Mouse (Mus musculus) intestine, postnatal 0 days (tissue): ENCODE data around the gene AI661453. TPM values are rescaled to one million over a fixed set of nuclear protein-coding genes. Genes with fewer than 3 reads are reported as not detected.
"Not testable (repeated sequence)": the region's sequence is repeated elsewhere in the genome, so short reads cannot be mapped to it uniquely, and the experiment has no call there.

Experiments used
- ATAC-seq: fragments of 200-750 bp; cut with Nextera tagmentation; 2 replicates; pipeline ENCODE4 v1.8.0; 2017; ENCODE audit warnings: mild to moderate bottlenecking, moderate TSS enrichment, moderate library complexity
- H3K27ac ChIP-seq: fragments of 300-500 bp; sonication (generic); 2 replicates; pipeline ENCODE4 v1.5.1; 2014; ENCODE audit warnings: mild to moderate bottlenecking, low read depth, low read length, moderate library complexity
- H3K27me3 ChIP-seq: fragments of 300-500 bp; sonication (generic); replicated peaks from 2 replicates; pipeline ENCODE4 v1.6.1; 2014; ENCODE audit warnings: low read length, mixed read lengths; ENCODE audit not compliant: control insufficient read depth, insufficient read depth
- H3K36me3 ChIP-seq: fragments of 300-500 bp; sonication (generic); 2 replicates; pipeline ENCODE4 v1.6.1; 2014; ENCODE audit warnings: mild to moderate bottlenecking, moderate library complexity; ENCODE audit not compliant: control insufficient read depth, insufficient read depth
- H3K4me1 ChIP-seq: fragments of 300-500 bp; sonication (generic); replicated peaks from 2 replicates; pipeline ENCODE4 v1.6.1; 2014; ENCODE audit warnings: antibody characterized with exemption, low read length, mixed read lengths; ENCODE audit not compliant: control insufficient read depth, insufficient read depth
- H3K4me2 ChIP-seq: fragments of 300-500 bp; sonication (generic); replicated peaks from 2 replicates; pipeline ENCODE4 v1.6.1; 2014; ENCODE audit warnings: low read depth, mild to moderate bottlenecking, moderate library complexity
- H3K4me3 ChIP-seq: fragments of 300-500 bp; sonication (generic); 2 replicates; pipeline ENCODE4 v1.5.1; 2014; ENCODE audit warnings: low read depth, low read length
- H3K9ac ChIP-seq: fragments of 300-500 bp; sonication (generic); 2 replicates; pipeline ENCODE4 v1.6.1; 2014; ENCODE audit warnings: mild to moderate bottlenecking, low read depth, low read length
- H3K9me3 ChIP-seq: fragments of 300-500 bp; sonication (generic); 2 replicates; pipeline ENCODE4 v1.6.1; 2016; ENCODE audit warnings: mixed run types; ENCODE audit not compliant: control insufficient read depth
- CTCF ChIP-seq: sonication (generic); IDR thresholded peaks from 2 replicates; pipeline ENCODE4 v1.5.1; 2016; ENCODE audit warnings: low read depth, mild to moderate bottlenecking, control low read depth, antibody characterized with exemption, moderate library complexity
- WGBS: fragments of 180-500 bp; shearing (Covaris S2); extraction: QIAGEN DNeasy Blood & Tissue Kit; methylation state at CpG from one replicate; pipeline ENCODE4 v1.1.7; 2014; 5-methylcytosine and 5-hydroxymethylcytosine counted together
- polyA plus RNA-seq: library from polyadenylated mRNA; unstranded; fragments of >200 nt; fragmentation: Nextera tagmentation; extraction: Ambion mirVana; gene quantifications from 2 replicates; pipeline ENCODE4 v1.2.1, GENCODE M21; 2015

AI661453 gene
- polyA plus RNA-seq, 1 experiment from 2014 or later: 6.1 TPM

DNA sequence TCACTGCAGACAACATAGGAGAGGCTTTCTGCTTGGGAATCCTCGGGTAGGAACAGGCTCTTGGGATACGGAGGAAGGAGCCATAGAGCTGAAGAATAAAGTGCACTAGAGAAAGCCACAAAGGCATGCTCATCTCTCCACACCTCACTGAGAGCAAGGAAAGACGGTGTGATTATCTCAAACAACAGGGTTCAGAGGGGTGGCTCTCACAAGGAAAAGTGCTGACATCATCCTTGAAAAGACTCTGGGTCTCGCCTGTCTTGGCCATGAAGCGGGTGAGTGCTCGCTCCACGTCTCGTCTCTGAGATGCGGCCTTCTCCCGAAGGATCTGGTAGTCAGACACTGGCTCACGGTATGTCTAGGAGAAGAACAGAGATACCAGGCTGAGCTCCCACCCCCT lies 57.7 kb downstream of the AI661453 start:
- ATAC-seq: no peak
- Histone ChIP-seq H3K4me1 (no peaks in the 10 kb centered on the region), H3K36me3 (peaks cover 93% of the 10 kb centered on the region), H3K4me3 (no peak overlapping the region), H3K9ac (no peak overlapping the region), H3K9me3 (no peaks in the 10 kb centered on the region), H3K4me2 (no peak overlapping the region), H3K27me3 (no peaks in the 10 kb centered on the region), H3K27ac (peak overlapping the region; percentile 46; the same call in 1 of the 2 replicates)
- no peak for TF ChIP-seq CTCF
- 80% methylated on average over 11 of the region's 11 CpGs for WGBS

DNA sequence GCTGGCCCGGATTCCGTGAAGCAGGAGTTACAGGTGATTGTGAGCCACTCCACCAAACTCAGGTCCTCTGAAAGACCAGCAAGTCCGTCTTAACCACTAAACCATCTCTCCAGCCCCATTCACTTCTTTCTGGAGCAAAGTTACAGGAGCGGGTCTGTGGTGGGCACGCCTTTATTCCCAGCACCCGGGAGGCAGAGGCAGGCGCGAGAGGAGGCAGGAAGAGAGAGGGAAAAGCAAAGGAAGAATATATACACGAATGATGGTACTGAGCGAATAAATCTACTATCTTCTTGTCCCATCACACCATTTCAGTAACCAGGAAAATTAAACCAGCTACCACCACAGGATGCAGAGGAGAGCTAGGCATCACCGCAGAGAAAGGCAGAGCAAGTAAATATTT lies 65.1 kb downstream of the AI661453 start:
- ATAC-seq: no peak; the same call in 1 of the 2 replicates
- WGBS: 5% methylated on average over 11 of the region's 11 CpGs
- H3K36me3 ChIP-seq: peaks cover 26% of the 10 kb centered on the region; the same call in 1 of the 2 replicates
- H3K9me3 ChIP-seq: no peaks in the 10 kb centered on the region
- peak overlapping the region; percentile 70 for H3K4me2 ChIP-seq
- peak overlapping the region; percentile 79 for H3K27ac ChIP-seq
- no peak for TF ChIP-seq CTCF
- H3K4me1 ChIP-seq: peaks cover 4% of the 10 kb centered on the region; the same call in 1 of the 2 replicates
- no peaks in the 10 kb centered on the region for H3K27me3 ChIP-seq
- peak overlapping the region; percentile 75 for H3K9ac ChIP-seq
- peak overlapping the region; percentile 66 for H3K4me3 ChIP-seq

DNA sequence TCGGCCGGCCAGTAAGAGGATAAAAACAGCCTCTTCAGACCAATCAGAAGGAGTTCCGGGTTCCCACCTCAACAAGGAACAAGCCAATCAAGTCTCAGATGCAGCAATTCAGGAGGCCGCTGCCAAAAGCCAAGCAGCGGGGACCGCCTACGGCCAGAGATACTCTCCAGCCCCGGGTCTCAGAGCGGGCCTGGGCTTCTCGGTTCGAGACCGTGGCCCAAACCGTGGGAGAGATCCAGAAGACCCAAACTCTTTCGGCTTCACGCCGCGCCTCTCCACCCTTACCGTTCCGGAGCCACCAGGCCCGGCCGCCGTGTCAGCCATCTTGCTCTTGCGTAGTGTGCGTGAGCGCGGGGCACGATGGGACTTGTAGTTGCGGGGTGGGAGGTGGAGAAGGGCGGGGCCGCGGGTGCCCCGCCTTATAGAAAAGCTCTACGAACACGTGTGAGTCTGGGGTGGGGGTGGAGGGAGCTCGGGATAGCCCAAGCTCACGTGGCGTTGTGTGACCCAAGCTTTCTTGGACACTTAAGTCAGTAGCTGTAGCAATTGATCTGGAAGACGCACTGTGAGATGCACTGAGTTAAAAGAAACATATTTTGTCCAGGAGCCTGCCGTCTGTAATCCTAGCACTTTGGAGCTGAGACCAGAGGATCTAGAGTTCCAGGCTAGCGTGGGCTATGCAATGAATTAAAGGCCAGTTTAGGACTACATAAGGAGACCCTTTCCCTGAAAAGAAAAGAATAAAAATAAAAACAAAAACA lies 65.7 kb downstream of the AI661453 start, which contains the start of gene Taf8:
Gene Taf8, minus strand, starts transcription at position 347 of the 761 bp plus-strand sequence.
- H3K9ac ChIP-seq: peak within 1 kb of the TSS; percentile 75
- H3K27me3 ChIP-seq: no peaks in the 10 kb centered on the region
- peak within 1 kb of the TSS; percentile 79 for H3K27ac ChIP-seq
- ATAC-seq: peak; percentile 91
- peaks cover 21% of the 10 kb centered on the region; the same call in 1 of the 2 replicates for H3K36me3 ChIP-seq
- 1% methylated on average over 40 of the region's 40 CpGs for WGBS
- peak within 1 kb of the TSS; percentile 66 for H3K4me3 ChIP-seq
- peak within 1 kb of the TSS; percentile 70 for H3K4me2 ChIP-seq
- peaks cover 4% of the 10 kb centered on the region; the same call in 1 of the 2 replicates for H3K4me1 ChIP-seq
- no peak for TF ChIP-seq CTCF
- no peaks in the 10 kb centered on the region for H3K9me3 ChIP-seq

DNA sequence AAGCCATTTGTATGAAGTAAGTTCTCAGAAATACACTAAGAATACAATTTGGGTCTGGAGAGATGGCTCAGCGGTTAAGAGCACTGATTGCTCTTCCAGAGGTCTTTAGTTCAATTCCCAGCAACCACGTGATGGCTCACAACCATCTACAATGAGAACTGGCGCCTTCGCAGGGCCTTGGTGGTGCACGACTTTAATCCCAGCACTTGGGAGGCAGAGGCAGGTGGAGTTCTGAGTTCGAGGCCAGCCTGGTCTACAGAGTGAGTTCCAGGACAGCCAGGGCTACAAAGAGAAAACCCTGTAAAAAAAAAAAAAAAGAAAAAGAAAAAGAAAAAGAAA lies 66.3 kb downstream of the AI661453 start:
- not testable (repeated sequence) for H3K4me1 ChIP-seq, H3K9ac ChIP-seq, H3K9me3 ChIP-seq, ATAC-seq, H3K27ac ChIP-seq, H3K27me3 ChIP-seq
- 74% methylated on average over 6 of the region's 6 CpGs for WGBS
- Histone ChIP-seq H3K4me3 (peak overlapping the region; percentile 66; the same call in 1 of the 2 replicates), H3K36me3 (peaks cover 17% of the 10 kb centered on the region; the same call in 1 of the 2 replicates), H3K4me2 (peak overlapping the region; percentile 70; the same call in 1 of the 2 replicates)

DNA sequence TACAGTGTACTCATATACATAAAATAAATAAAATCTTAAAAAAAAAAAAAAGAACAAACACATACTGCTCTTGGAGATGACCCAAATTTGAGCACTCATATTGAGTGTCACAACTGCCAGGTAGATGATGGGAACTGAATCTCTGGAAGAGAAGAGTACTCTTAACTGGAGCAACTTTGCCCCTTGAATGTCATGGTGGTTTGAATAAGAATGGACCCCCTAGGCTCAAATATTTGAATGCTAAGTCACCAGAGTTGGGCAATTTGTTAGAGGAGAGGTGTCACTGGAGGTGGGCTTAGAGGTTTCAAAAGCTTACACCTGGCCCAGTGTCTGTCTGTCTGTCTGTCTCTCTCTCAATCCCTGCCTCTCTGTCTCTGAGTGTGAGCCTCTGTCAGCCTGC lies 67.3 kb downstream of the AI661453 start:
- Histone ChIP-seq H3K36me3 (peaks cover 10% of the 10 kb centered on the region; the same call in 1 of the 2 replicates), H3K27me3 (no peaks in the 10 kb centered on the region), H3K4me3 (no peak overlapping the region), H3K27ac (no peak overlapping the region), H3K4me2 (no peak overlapping the region), H3K4me1 (peaks cover 8% of the 10 kb centered on the region; the same call in 1 of the 2 replicates), H3K9ac (no peak overlapping the region), H3K9me3 (no peaks in the 10 kb centered on the region)
- no peak for ATAC-seq
- no peak for TF ChIP-seq CTCF

DNA sequence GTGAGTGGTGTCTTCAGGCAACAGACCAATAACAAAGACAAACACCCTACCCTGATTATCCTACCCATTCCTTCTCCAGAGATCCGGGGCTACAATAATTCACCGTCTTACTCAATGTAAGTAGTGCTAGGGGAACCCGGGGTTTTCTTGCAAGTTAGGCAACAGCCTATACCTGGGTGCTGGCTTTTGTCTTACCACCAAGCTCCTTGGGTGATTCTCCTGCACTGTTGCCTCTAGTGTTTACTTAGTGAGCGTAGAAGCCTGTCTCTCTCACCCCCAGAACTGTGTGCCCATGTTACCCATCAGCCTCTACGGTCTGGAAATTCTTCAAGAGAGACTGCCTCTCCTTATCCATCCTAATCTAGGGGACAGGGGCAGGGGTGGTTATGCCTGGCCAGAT lies 67.8 kb downstream of the AI661453 start:
- H3K4me2 ChIP-seq: peak overlapping the region; percentile 87
- H3K9me3 ChIP-seq: no peaks in the 10 kb centered on the region
- ATAC-seq: no peak
- no peak overlapping the region for H3K4me3 ChIP-seq
- TF ChIP-seq CTCF: no peak
- no peaks in the 10 kb centered on the region for H3K27me3 ChIP-seq
- H3K27ac ChIP-seq: peak overlapping the region; percentile 70; the same call in 1 of the 2 replicates
- peaks cover 4% of the 10 kb centered on the region; the same call in 1 of the 2 replicates for H3K36me3 ChIP-seq
- peak overlapping the region; percentile 58; the same call in 1 of the 2 replicates for H3K9ac ChIP-seq
- 46% methylated on average over 5 of the region's 5 CpGs for WGBS
- H3K4me1 ChIP-seq: peaks cover 8% of the 10 kb centered on the region; the same call in 1 of the 2 replicates
